Mouse (Mus musculus) retina, adult 2 months (tissue): ENCODE results near the gene Sars2.
A peak's percentile ranks its signal among the peaks of the same experiment; 100 is the strongest.

Experiments used
- DNase-seq: peaks from one replicate; pipeline ENCODE4 v3.0.0-alpha.2; 2012; ENCODE audit warnings: low read depth, low spot score

Sars2 gene

DNA sequence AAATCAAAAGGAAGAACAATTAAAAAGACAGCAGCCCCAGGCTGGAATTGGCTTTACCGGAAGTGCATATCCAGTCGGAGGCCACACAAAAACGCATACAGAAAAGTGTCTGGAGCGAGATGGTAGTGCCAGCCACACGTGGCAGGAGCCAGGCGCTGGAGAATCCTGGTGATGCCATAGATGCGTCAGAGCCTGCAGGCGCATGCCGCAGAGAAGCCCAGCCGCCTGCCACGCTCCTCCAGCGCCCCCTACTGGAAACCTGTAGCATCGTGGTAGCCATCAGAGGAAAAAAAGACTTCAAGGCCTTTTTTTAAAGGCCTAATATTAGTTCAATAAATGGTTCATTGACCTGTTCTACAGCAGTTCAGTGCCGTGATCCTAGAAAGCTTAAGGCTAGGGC, 15.2 kb upstream of the Sars2 start:
- DNase-seq, result peak; percentile 57

DNA sequence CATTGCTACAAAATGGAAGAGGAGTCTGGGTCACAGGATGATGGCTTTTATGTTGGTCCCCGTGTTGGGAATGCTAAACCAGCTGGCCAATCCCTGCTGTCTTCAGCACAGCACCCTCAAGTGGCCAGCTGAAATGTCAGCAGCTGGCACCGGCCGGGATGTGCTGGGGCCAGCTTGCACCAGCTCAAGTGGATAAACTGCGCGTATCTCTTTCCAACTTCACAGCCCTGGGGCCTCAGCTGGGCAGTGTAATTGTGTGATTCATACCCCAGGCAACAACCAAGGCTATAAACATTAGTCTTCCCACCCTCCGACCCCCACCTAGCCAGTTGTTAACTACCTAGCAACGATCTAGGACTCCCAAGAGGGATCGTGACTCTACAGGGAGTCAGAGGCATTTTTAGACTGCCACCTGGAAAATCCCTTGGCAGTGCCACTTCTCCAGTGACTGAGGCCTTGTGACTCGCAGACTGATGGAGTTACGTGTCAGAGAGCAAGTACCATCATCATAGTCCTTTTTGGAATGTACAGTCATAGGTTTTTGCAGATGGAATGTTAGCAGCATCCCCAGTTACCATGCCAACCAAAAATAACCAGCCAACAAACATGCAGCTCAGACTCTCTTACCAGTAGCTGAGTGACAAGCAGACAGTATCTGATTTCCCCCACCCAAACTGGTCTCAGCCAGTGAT, 14.0 kb upstream of the Sars2 start:
- DNase-seq, result no peak

DNA sequence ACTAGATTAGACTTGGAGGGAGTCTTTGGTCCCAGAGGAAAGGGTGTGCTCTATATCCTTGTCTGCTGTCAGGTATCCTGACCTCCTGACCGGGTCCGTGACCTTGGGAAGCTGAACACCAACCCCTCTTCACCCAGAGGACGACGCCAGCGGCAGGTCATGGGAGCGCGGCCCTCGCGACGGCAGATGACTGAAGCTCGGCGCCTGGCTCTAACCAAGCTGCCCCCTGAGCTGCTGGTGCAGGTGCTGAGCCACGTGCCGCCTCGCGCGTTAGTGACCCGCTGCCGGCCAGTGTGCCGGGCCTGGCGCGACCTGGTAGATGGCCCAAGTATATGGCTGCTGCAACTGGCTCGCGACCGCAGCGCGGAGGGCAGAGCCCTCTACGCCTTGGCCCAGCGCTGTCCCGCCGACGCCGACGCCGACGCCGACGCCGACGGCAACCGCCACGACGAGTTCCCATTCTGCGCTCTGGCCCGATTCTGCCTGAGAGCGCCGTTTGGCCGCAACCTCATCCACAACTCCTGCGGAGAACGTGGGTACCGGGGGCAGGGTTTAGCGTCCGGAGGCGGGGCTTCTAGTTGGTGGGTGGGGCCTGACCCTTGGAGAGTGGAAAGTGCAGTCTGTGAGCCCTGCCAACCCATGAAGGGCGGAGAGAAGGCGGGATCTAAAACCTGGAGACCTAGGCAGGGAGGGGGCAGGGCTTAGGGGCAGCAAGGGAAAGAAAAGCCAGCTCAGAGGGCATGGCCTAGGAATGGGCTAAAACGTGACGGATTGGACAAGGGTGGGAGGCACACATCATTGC, 9.2 kb upstream of the Sars2 start:
- peak; percentile 61 for DNase-seq

DNA sequence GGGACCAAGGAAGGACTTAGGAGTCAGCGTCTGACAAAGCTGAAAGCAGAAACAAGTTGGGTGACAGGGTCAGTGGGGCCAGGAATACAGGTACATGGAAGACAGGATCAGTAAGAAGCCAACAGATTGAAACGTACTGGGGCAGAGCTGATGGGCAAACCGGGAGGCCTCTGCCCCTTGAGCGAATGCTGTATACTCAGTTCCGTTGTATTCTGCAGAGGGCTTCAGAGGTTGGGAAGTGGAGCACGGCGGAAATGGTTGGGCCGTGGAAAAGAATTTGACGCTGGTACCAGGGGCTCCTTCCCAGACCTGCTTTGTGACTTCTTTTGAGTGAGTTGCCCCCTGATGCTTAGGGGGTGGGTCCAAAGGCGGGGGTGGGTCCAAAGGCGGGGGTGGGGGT, 8.6 kb upstream of the Sars2 start:
- no peak for DNase-seq

DNA sequence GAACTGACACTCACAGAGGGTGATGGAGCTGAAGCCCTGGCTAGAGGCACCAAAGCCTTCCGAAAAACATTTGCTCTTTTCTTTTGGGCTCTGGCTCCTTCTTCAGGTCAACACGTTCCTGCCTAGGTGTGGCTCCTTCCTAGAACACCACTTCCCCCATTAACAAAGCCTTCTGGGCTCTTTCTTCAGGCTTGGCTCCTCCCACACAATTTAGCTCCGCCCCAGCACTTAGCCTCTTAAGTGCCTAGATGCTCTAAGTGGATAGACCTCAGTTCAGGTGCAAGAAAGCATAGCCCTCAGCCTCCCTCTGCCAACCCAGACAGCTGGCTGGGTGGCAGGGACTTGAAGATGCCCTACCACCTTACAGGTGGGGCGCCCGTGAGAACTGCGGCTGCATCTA, 6.1 kb upstream of the Sars2 start:
- no peak for DNase-seq

DNA sequence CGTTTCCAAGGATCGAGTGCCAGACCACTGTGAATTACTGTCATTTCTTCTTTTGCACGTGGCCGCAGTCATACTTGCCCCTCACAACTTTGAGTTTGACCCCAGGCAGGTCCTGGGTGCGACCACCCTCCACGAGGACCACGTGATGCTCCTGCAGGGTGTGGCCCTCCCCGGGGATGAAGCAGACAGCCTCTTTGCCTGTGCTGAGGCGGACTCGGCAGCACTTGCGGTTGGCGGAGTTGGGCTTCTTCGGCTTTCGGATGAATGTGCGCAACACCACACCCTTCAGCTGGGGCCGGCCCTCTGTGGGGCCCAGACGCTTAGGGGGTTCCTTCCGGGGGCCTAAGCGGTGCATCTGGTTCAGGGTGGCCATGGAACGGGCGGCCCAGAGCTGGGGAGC, 2.0 kb upstream of the Sars2 start:
- DNase-seq, result no peak

DNA sequence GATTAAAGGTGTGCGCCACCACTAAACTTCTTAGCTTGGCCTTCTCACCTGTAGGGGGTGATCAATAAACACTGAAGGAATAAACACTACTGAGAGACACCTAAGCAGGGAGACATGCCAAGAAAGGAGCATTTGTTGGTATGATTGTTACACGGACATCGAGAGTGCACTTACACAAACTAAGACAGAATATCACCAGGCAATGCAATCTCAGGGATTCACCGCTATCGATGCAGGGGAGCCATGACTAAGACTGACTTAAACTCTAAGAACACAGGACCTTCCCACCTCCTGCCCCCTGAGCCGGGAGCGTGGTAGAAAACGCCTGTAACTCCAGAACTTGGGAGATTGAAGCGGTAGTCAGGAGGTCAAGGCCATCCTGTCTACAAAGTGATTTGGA, 843 bp upstream of the Sars2 start:
- DNase-seq, result no peak

DNA sequence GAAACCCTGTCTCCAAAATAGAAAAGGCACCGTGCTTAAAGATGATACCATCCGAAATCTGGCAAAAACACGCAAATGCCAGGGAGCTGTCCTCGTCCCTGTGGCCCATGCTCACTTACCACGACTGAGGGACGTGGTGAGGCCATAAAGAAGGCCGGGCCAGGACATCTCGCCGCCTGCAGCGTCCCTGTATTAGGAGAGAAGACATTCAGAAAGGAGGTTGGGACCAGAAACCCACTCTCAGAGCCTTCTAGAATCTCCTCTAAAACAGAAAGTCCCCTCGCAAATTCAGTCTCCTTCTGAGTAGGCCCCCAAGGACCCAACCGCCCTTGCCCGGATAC, 454 bp upstream of the Sars2 start:
- DNase-seq, result no peak

DNA sequence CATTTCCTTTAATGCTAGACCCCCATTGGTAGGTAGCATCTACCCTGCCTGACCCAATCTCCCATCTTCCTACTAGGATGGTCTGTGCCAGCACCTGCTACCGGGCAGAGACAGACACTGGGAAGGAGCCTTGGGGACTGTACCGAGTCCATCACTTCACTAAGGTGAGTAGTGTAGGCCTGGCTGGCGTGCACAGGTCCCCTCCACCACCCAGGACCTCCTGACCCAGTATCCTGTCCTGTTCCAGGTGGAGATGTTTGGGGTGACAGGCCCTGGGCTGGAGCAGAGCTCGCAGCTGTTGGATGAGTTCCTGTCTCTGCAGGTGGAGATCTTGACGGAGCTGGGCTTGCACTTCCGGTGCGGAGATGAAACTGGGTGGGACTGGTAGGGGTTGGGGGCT, 8.1 kb downstream of the Sars2 start:
- DNase-seq, result no peak

DNA sequence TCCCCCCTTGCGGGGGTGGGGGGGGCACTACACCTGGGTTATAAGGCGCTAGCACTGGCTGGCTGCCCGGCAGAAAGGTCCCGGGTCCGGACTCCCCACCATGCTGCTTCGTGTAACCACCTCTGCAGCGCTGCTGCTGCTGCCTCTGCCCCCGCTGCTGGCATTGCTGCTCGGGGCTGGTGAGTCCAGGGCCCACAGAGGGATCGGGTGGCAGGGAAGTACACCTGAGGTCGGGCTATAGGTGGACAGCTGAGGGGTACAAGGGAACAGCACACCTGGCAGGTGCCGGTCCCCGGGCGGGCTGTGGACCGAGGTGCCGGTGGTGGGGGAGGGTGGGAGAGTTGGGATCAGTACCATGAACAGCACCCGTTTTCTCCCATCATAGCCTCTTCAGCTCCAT, 14.3 kb downstream of the Sars2 start, which contains the start of gene Ccer2:
Ccer2 (plus strand) TSS at position 96 of the 400 bp plus-strand sequence.
- no peak for DNase-seq

DNA sequence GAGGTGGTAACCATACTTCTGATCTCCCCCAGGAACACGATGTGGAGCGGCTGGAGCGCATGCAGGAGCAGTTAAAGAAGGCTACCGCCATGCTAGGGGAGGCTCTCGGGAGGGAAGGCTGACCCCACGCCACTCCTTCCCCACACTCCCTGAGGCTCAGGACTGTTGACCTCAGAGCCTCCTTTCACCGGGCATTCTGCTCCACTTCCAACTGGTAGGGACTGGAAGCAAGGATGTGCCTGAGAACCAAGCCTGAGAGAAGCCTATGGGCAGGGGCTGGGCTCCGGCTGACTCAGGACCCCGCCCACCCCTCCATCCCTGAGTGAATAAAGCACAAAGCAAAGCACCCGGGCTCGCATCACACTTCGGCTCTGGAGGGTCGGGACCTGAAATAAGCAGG, 16.8 kb downstream of the Sars2 start:
- no peak for DNase-seq

DNA sequence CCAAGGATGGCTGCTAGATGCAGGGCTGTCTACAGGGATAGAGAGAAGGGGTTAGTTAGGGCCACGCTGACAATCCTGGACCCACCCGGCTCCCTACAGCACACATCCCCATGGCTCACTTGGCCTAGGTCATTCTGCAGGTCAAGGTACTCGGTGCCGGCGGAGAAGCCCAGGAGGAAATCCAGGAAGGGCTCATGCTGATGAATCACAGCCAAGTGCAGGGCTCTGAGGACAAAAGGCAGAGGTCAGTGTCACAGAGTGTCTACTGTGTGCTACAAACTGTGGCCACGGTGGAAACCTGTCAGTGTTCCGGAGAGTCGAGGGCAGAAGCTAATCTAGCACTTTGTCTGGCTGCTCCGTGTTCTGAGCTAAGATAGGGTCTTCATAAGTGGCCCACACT, 20.1 kb downstream of the Sars2 start:
- no peak for DNase-seq

DNA sequence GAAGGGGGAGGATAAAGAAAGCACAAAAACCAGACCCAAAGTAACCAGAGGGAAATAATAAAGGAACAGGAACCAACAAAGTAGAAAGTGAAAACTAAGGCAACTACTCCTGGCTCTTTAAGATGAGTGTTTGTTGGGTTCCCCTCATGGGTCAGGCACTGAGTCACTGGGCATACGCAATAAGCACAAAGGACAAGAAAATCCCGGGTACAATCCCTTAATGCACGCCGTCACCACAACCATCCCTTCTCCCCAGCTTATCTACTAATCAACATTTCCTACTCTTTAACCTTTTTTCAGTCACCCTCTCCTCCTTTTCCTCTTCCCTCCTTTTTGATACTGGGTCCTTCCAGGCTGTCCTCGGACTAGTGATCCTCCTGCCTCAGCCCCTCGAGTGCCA, 23.4 kb downstream of the Sars2 start:
- DNase-seq, result no peak

DNA sequence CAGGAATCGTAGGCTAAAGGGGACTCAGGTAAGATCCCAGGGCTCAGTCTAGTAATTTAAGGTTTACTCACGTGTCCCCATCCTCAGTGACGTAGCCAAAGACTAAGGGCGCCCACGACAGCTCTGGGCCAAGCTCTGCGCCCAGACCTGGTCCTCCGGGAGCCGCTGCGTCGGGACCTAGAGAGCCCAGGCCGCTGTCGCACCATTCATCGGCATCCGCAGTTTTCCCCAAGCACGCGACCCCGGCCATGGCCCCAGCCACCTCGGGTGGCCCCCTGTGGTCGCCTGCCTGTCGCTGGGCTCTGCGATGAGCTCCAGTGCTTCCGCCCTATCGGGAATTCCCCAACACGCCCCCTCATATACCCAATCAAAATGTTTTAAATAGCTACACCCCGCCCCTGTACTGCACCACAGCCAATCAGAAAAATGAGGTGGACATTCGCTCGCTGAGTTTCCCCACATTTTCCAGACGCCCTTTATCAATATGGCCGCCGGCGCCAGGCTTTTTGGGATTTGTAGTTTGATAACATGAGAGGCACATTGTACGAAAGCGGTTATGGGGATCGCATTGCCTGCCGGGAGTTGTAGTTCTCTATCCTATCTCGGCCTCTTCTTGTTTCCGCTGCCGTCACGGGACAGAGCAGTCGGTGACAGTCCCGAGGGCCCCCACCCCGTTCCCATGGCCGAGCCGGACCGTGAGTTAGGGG, 24.5 kb downstream of the Sars2 start, which contains the start of gene Sirt2:
Sirt2 (plus strand) TSS at position 563 of the 707 bp plus-strand sequence.
- DNase-seq, result peak; percentile 98

DNA sequence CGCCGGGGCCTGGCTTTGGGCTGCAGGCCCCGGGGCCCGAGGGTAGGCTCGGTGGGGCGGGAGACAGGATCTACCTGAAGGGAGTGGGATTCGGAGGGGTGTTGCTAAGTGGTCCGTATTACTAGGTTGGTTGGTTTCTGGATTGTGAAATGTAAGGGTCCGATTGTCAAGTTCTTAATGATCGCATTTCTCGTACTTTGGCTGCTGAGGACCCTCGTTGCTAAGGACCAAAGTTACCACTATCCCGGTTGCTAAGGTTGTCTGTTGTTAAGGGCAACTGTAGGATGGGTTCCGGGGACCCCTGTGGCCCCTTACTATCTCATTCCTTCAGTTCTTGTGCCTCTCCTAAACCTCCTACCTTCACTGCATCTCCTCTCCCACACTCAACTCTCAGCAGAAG, 25.1 kb downstream of the Sars2 start:
- DNase-seq, result no peak

DNA sequence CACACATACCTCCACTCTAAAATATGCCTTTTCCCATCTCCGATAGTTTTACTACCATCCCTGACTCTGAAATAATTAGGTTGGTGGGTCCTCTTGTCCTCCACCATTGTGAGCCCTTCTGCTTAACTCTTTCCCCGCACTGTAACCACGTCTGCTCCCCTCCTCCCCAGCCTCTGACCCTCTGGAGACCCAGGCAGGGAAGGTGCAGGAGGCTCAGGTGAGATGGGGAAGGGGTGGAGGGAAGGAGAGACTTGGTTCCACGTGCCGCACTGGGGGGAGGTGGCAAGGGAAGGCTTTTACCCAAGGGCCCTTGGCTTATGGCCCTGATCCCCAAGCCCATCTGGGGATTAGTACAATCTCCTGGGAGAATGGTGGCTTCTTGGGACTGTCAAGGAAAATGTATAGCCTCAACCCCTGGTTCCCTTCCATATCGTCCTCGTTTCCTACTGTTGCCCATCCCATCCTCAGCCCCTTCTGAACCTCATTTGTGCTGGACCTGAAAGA, 25.7 kb downstream of the Sars2 start, which contains the start of gene Nfkbib:
Nfkbib (minus strand) TSS at position 51 of the 504 bp plus-strand sequence.
- peak; percentile 33 for DNase-seq

DNA sequence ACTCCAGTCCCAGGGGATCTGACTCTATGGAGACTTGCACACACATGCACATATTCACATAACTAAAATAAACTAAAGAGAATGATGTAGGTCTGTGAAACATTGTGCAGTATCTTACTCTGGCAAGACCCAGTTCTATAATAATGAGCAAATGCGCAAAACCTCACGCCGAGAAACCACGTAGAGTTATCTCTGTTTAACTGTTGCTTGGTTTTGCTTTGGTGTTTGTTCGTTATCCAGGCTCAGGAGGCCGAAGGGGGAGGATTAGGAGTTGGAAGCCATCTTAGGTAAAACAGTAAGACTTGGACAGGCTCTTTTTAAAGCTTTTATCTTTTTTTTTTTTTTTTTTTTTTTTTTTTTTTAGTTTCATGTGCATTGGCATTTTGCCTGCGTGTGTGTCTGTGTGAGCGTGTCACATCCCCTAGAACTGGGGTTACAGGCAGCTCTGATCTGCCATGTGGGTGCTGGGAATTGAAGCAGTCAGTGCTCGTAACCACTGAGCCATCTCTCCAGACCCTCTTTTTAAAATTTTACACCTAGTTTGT, 27.7 kb downstream of the Sars2 start:
- DNase-seq, result no peak

DNA sequence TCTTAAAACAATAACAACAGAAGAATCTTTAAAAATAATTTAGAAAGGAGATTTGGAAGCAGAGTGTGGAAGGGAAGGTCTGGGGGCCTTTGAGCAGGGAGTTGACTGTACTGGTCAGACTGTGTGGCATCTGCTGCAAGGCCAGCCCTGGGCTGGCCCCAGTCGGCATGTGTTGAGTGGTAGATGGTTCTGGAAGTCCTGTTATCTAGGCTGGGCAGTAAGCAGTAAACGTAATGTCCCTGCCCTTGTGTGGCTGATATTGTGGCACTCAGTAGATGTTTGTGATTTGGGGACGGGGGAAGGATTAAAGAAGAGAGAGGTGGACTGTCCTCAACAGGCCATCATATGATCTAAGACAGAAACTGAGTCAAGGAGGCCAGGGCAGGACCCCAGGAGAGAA, 28.5 kb downstream of the Sars2 start:
- DNase-seq, result no peak

DNA sequence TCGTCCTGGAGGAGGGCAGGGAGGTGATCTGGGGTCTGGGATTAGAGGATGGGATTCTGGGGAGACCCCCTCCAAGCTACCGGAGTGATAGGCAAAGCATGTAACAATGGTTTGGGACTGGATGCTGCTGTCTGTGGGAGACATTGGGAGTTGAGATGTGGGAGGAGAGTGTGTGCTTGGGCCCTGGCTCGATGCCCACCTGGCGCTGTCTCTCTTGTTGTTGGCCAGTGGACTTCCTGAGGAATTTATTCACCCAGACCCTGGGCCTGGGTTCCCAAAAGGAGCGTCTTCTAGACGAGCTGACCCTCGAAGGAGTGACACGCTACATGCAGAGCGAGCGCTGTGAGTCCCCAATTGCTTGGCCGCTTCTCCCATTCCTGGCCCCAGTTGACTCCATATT, 30.1 kb downstream of the Sars2 start:
- no peak for DNase-seq

DNA sequence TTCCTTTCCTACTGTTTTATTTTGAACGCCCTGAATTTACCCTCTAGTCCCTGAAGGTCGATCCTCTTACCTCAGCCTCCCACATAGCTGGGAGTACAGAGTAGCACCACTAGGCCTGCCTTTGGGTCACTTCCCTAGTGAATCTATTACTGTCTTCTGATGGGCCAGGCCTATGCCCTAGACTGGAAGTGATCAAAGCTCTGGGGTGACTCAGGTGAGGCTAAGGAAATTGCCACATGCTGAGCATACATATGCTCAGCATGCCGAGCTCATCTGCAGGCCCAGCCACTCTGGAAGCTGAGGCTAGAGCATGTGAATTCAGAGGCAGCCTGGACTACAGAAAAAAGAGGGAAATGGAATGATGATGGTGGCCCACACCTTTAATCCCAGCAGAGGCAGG, 31.4 kb downstream of the Sars2 start:
- no peak for DNase-seq

DNA sequence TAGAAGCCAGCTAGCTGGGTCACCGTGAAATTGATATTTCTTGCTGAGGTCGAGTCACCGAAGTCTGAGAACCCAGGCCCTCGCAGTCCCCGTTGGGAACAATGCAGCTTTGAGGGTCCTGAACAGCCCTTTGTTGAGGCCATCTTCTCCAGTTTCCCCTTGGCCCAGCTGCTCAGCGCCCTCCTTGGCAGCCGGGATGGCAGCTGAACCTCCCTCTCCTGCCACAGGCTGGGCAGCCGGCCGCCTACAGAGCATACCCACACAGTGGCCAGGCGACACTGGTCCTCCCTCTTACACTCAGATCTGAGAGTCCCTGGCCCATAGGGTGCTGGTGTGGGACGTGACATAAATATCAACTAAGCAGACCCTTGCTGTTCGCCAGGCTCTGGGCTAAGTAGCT, 32.4 kb downstream of the Sars2 start:
- DNase-seq, result no peak

DNA sequence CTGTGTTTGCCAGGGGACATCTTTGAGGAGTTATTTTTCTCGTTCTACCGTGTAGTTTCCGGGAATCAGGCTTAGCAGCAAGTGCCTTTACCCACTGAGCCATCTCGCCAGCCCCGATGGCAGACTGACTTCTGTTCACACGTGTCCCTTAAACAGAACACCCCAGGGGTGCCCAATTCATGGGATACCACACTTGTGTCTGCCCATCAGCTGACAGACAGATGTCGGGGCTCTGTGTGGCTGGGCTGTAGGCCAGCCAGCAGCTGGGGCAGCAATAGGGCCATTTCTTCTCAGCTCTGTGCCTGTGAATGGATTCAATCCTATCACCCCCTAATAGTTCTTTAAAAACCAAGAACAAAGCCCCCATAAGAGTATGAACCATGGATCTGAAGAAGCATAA, 33.3 kb downstream of the Sars2 start:
- DNase-seq, result no peak
